Mouse (Mus musculus): ENCODE measurements at regions not wholly inside any gene's neighbourhood (a gene's known extent, or its start where the extent isn't known, plus 50 kb on each side); places are given as distances from the start of the nearest gene placed in this dataset.

DNA sequence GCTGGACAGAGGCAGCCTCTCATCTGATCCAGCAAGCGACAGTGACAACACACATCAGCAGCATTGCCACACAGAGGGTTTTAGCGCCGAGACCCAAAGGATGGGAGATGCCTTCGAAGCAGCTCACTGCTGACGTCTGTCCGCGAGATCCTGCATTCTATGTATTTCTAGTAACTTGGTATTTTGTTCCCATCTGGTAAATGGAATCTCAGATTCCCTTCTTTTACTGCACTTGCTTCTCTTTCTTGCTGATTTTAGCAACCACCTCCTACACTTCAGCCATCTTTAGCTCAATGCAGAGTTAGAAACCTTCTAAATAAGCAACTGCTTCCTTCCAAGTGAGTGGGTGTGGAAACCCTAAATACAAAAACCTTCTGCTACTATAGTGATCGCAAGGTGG is 94.3 kb downstream of the Diras2 start:
- no peak for DNase-seq

DNA sequence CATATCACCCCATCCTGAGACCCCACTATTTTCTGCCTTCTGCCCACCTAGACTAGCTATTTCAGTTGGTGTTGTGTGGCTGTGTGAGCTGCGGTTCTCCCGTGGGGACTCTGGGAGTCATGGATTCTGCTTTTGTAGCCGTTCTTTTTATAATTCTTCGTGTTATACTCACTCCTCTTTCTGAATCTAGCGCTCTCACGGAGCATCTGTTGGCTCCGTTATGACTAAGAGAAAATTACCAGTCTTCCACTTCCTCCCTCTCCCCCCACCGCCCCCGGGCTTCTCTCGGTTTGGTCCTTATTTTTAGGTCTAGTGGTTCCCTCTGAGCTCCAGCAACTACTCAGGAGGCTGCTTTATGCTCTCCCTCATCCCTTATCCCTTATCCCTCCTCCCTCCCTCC is 85.6 kb downstream of the Diras2 start:
- no peak for DNase-seq

DNA sequence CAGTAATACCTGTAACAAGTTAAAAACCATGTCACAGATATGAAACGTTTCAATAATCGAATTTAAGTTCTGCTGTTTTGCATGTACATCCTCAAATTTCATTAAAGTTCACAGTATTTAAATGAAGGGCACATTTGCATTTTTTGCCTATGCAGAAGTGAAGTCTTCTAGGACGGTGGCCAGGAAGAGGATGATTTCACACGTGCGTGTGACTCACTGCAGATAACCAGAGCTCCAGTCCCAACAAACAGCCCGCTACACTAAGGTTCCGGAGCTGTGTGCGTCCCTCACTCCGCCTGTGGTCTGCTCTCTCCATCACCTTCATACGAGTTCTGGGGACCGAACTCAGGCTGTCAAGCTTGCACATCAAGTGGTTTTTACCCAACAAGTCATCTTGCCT is 82.2 kb downstream of the Diras2 start:
- no peak for DNase-seq

DNA sequence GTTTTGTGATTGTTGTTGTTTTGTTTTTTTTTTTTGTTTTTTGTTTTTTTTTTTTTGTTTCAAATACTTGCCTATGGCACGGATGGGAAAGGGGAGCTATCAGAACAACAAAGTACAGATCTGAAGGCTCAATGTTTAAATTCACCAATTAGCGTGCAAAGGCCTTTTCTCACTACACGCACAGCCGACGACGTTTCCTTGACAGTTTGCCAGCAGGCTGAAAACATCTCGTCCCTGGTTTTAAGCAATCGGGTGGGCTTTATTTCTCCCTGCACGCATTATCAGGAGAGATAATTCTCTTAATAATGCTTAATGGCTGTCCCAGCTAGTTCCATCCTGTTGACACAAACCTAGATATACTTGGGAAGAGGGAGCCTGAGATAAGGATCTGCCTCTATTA is 79.6 kb downstream of the Diras2 start:
- no peak for DNase-seq

DNA sequence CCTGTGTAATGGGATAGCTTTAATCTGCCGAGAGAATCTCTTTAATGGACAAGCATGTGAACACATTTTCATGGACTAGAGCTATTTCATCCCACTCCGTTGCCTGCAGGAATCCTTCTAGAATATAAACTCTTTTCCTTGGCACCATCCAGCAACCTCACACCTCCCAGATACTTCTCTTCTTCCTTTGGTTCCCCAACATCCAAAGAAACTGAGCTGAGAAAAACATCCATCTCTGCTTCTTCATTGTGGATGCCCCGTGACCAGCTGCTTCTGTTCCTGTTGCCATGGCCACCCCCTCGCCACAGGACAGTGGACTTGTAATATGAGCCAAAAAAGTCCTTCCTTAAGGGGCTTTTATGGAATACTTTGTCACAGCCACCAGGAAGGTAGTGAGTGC is 78.8 kb downstream of the Diras2 start:
- no peak for DNase-seq
